Mouse (Mus musculus) ovary, postnatal 10 days (tissue): ENCODE measurements at regions not wholly inside any gene's neighbourhood (a gene's known extent, or its start where the extent isn't known, plus 50 kb on each side); places are given as distances from the start of the nearest gene placed in this dataset.

ENCODE experiments used
- DNase-seq: peaks from one replicate; pipeline ENCODE4 v3.0.0; 2022; ENCODE audit warnings: low spot score

- no peak for DNase-seq
Observed at GRCm38 (mm10) chr8:10825192-10825926, 182.9 kb downstream of the Irs2 start.

GRCm38 (mm10) chr8:10821901-10822300, 186.4 kb downstream of the Irs2 start:
- DNase-seq: no peak

GRCm38 (mm10) chr8:10814499-10814898, 193.8 kb downstream of the Irs2 start:
- no peak for DNase-seq

- DNase-seq: no peak
Observed at GRCm38 (mm10) chr8:10812060-10812670, 196.1 kb downstream of the Irs2 start.

- no peak for DNase-seq
Observed at GRCm38 (mm10) chr8:10807040-10807439, 201.2 kb downstream of the Irs2 start.

- no peak for DNase-seq
Observed at GRCm38 (mm10) chr8:10805405-10806151, 202.7 kb downstream of the Irs2 start.

GRCm38 (mm10) chr8:10804974-10805373, 203.3 kb downstream of the Irs2 start:
- no peak for DNase-seq

GRCm38 (mm10) chr8:10802003-10802402, 206.3 kb downstream of the Irs2 start:
- DNase-seq: no peak

GRCm38 (mm10) chr8:10801580-10801979, 206.7 kb downstream of the Irs2 start:
- no peak for DNase-seq

GRCm38 (mm10) chr8:10798444-10798843, 209.8 kb downstream of the Irs2 start:
- DNase-seq: no peak

- DNase-seq: no peak
Observed at GRCm38 (mm10) chr8:10794367-10795189, 213.7 kb downstream of the Irs2 start.

- DNase-seq: no peak
Observed at GRCm38 (mm10) chr8:10793670-10794366, 214.4 kb downstream of the Irs2 start.

- DNase-seq: no peak
Observed at GRCm38 (mm10) chr8:10788496-10789200, 219.6 kb downstream of the Irs2 start.

- DNase-seq: no peak
Observed at GRCm38 (mm10) chr8:10785801-10786200, 222.5 kb downstream of the Irs2 start.

- DNase-seq: no peak
Observed at GRCm38 (mm10) chr8:10785311-10785710, 222.9 kb downstream of the Irs2 start.

GRCm38 (mm10) chr8:10784481-10784880, 223.8 kb downstream of the Irs2 start:
- DNase-seq: no peak

GRCm38 (mm10) chr8:10781860-10782259, 226.4 kb downstream of the Irs2 start:
- no peak for DNase-seq

- no peak for DNase-seq
Observed at GRCm38 (mm10) chr8:10779636-10780035, 228.6 kb downstream of the Irs2 start.

- DNase-seq: no peak
Observed at GRCm38 (mm10) chr8:10775202-10776010, 232.9 kb downstream of the Irs2 start.

- DNase-seq: no peak
Observed at GRCm38 (mm10) chr8:10774778-10775177, 233.5 kb downstream of the Irs2 start.
